Mouse (Mus musculus): Measurements from ENCODE around the gene Sh3bp1.

GRCm38 (mm10) chr15:78855303-78855965 lies 44.1 kb upstream of the Sh3bp1 start, which contains the start of gene Lgals2:
- TF ChIP-seq CTCF (IDR thresholded peaks at IDR 0.05; ENCODE audit: low read depth) (no peak), EP300 (IDR thresholded peaks at IDR 0.05; ENCODE audit: low read depth) (no peak)

All from heart, postnatal 0 days (tissue).